Mouse (Mus musculus): Measurements from ENCODE around the gene Kcnh4.

GRCm38 (mm10) chr11:100727201-100727600 lies 32.5 kb downstream of the Kcnh4 start:
- no peak for TF ChIP-seq CTCF (IDR thresholded peaks at IDR 0.05; ENCODE audit: low read depth, low read length)
- no peak for TF ChIP-seq POLR2AphosphoS5 (IDR thresholded peaks at IDR 0.05; ENCODE audit: insufficient replicate concordance, low read depth, low read length)
- no peak for TF ChIP-seq TAL1 (conservative IDR thresholded peaks at IDR 0.05; ENCODE audit: low read depth, low read length)

Measured in G1E (cell line).